Mouse (Mus musculus): ENCODE results near the gene Swap70. TPM values are rescaled to one million over a fixed set of nuclear protein-coding genes. Genes with fewer than 3 reads are reported as not detected.

The Swap70 gene
- total and polyA plus RNA-seq, 3 experiments: 56.0 to 233 (median 78.3) TPM

GRCm38 (mm10) chr7:110253861-110254260 lies 32.4 kb downstream of the Swap70 start:
- Histone ChIP-seq H3K9me3 (replicated peaks) (no peaks in the 10 kb centered on the region), H3K4me3 (ENCODE audit: low read depth, low read length) (no peak overlapping the region), H3K36me3 (replicated peaks) (peaks cover 84% of the 10 kb centered on the region), H3K27me3 (ENCODE audit: insufficient read depth, low read length) (no peaks in the 10 kb centered on the region), H3K4me1 (ENCODE audit: insufficient read depth, low read depth, low read length) (peaks cover 47% of the 10 kb centered on the region)
- ATAC-seq (ENCODE audit: extremely low read depth, insufficient number of reproducible peaks, low FRiP score, poor library complexity, severe bottlenecking): no peak
- TF ChIP-seq POLR2AphosphoS5 (IDR thresholded peaks at IDR 0.05; ENCODE audit: insufficient replicate concordance, low read depth, low read length): no peak
- TF ChIP-seq GATA1 (IDR thresholded peaks at IDR 0.05; ENCODE audit: borderline replicate concordance, low read length): no peak
- no peak for TF ChIP-seq CTCF (IDR thresholded peaks at IDR 0.05; ENCODE audit: low read depth, low read length)
- no peak for TF ChIP-seq GATA2 (IDR thresholded peaks at IDR 0.05; ENCODE audit: borderline replicate concordance, low read depth, low read length)
- no peak for TF ChIP-seq TAL1 (conservative IDR thresholded peaks at IDR 0.05; ENCODE audit: low read depth, low read length)
- DNase-seq (ENCODE audit: low spot score): no peak

DNA sequence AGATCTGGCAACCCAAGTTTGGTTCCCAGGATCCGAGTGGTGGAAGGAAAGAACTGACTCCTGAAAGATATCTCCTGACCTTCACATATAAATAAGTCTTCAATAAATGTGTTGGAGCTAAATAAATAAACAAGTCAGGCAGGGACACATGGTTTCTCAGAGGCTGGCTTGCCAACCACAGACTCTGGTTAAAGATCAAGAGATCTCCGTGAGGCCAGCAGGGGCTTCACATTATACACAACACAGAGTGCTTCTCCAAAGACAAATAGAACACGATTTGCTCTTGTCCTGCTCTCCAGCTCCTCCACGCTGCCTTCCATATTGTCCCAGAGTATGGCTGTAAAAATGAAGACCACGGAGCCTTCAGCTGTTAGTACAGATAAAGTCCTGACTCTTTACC lies 32.9 kb downstream of the Swap70 start:
- Histone ChIP-seq H3K4me3 (ENCODE audit: low read depth, low read length) (no peak overlapping the region), H3K4me1 (ENCODE audit: insufficient read depth, low read depth, low read length) (peaks cover 51% of the 10 kb centered on the region), H3K27me3 (ENCODE audit: insufficient read depth, low read length) (no peaks in the 10 kb centered on the region), H3K36me3 (replicated peaks) (peaks cover 85% of the 10 kb centered on the region), H3K9me3 (replicated peaks) (no peaks in the 10 kb centered on the region)
- DNase-seq (ENCODE audit: low spot score) (no peak), ATAC-seq (ENCODE audit: extremely low read depth, insufficient number of reproducible peaks, low FRiP score, poor library complexity, severe bottlenecking) (no peak)
- TF ChIP-seq TAL1 (conservative IDR thresholded peaks at IDR 0.05; ENCODE audit: low read depth, low read length): no peak
- TF ChIP-seq GATA1 (IDR thresholded peaks at IDR 0.05; ENCODE audit: borderline replicate concordance, low read length): no peak
- no peak for TF ChIP-seq GATA2 (IDR thresholded peaks at IDR 0.05; ENCODE audit: borderline replicate concordance, low read depth, low read length)
- no peak for TF ChIP-seq POLR2AphosphoS5 (IDR thresholded peaks at IDR 0.05; ENCODE audit: insufficient replicate concordance, low read depth, low read length)
- TF ChIP-seq CTCF (IDR thresholded peaks at IDR 0.05; ENCODE audit: low read depth, low read length): no peak

GRCm38 (mm10) chr7:110257059-110257458 lies 35.5 kb downstream of the Swap70 start:
- H3K4me3 ChIP-seq (ENCODE audit: low read depth, low read length): no peak overlapping the region
- peaks cover 57% of the 10 kb centered on the region for H3K4me1 ChIP-seq (ENCODE audit: insufficient read depth, low read depth, low read length)
- H3K36me3 ChIP-seq (replicated peaks): peaks cover 84% of the 10 kb centered on the region
- peak; percentile 76 for ATAC-seq (ENCODE audit: extremely low read depth, insufficient number of reproducible peaks, low FRiP score, poor library complexity, severe bottlenecking)
- H3K9me3 ChIP-seq (replicated peaks): no peaks in the 10 kb centered on the region
- H3K27me3 ChIP-seq (ENCODE audit: insufficient read depth, low read length): no peaks in the 10 kb centered on the region
- TF ChIP-seq CTCF (IDR thresholded peaks at IDR 0.05; ENCODE audit: low read depth, low read length) (no peak), TAL1 (conservative IDR thresholded peaks at IDR 0.05; ENCODE audit: low read depth, low read length) (no peak), GATA2 (IDR thresholded peaks at IDR 0.05; ENCODE audit: borderline replicate concordance, low read depth, low read length) (no peak), GATA1 (IDR thresholded peaks at IDR 0.05; ENCODE audit: borderline replicate concordance, low read length) (no peak), POLR2AphosphoS5 (IDR thresholded peaks at IDR 0.05; ENCODE audit: insufficient replicate concordance, low read depth, low read length) (no peak)
- DNase-seq (ENCODE audit: low spot score): no peak

- Histone ChIP-seq H3K9me3 (replicated peaks) (no peaks in the 10 kb centered on the region), H3K4me3 (ENCODE audit: low read depth, low read length) (no peak overlapping the region), H3K36me3 (replicated peaks) (peaks cover 83% of the 10 kb centered on the region), H3K27me3 (ENCODE audit: insufficient read depth, low read length) (no peaks in the 10 kb centered on the region), H3K4me1 (ENCODE audit: insufficient read depth, low read depth, low read length) (peaks cover 55% of the 10 kb centered on the region)
- DNase-seq (ENCODE audit: low spot score) (no peak), ATAC-seq (ENCODE audit: extremely low read depth, insufficient number of reproducible peaks, low FRiP score, poor library complexity, severe bottlenecking) (no peak)
- no peak for TF ChIP-seq TAL1 (conservative IDR thresholded peaks at IDR 0.05; ENCODE audit: low read depth, low read length)
- no peak for TF ChIP-seq GATA1 (IDR thresholded peaks at IDR 0.05; ENCODE audit: borderline replicate concordance, low read length)
- TF ChIP-seq POLR2AphosphoS5 (IDR thresholded peaks at IDR 0.05; ENCODE audit: insufficient replicate concordance, low read depth, low read length): no peak
These were observed 36.9 kb downstream of the Swap70 start for GRCm38 (mm10) chr7:110258196-110258950.

DNA sequence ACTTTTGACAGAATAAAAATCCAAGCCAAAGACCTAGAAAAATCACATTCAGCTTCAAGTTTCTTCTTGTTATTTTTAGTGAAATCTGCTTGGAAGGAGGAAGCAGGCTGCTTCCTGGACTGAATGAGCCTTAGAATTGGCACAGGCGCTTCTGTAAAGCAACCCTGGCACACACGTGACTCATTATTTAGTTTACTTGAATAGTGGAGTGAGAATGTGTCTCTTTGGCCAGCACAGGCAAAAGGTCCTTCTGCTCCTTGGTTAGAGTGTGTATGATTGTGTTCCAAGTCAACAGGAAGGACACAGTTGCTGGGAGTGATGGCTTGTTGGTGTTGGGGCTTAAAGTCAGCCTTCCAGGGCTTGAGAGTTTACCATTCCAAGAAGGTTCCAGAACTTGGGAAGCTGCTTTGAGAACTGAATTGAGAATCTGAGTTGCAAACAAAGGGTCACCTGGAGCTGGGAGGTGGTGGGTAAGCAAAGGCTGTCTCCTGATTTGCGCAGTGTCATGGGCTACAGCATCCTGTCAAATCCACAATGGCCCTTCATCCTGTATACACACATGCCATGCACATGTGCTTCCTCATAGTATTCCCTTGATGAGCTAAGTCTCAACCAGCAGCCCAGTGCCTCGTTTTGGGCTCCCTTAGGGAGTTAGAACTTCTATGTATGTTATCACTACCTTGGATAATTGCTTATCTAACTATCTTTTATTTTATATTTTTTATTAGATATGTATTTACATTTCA lies 38.6 kb downstream of the Swap70 start:
- peaks cover 71% of the 10 kb centered on the region for H3K36me3 ChIP-seq (replicated peaks)
- DNase-seq (ENCODE audit: low spot score) (no peak), ATAC-seq (ENCODE audit: extremely low read depth, insufficient number of reproducible peaks, low FRiP score, poor library complexity, severe bottlenecking) (no peak)
- TF ChIP-seq TAL1 (conservative IDR thresholded peaks at IDR 0.05; ENCODE audit: low read depth, low read length) (no peak), GATA1 (IDR thresholded peaks at IDR 0.05; ENCODE audit: borderline replicate concordance, low read length) (no peak), CTCF (IDR thresholded peaks at IDR 0.05; ENCODE audit: low read depth, low read length) (no peak), GATA2 (IDR thresholded peaks at IDR 0.05; ENCODE audit: borderline replicate concordance, low read depth, low read length) (no peak), POLR2AphosphoS5 (IDR thresholded peaks at IDR 0.05; ENCODE audit: insufficient replicate concordance, low read depth, low read length) (no peak)
- no peak overlapping the region for H3K4me3 ChIP-seq (ENCODE audit: low read depth, low read length)
- peaks cover 39% of the 10 kb centered on the region for H3K4me1 ChIP-seq (ENCODE audit: insufficient read depth, low read depth, low read length)
- H3K9me3 ChIP-seq (replicated peaks): no peaks in the 10 kb centered on the region
- H3K27me3 ChIP-seq (ENCODE audit: insufficient read depth, low read length): no peaks in the 10 kb centered on the region

GRCm38 (mm10) chr7:110261807-110262206 lies 40.3 kb downstream of the Swap70 start:
- H3K27me3 ChIP-seq (ENCODE audit: insufficient read depth, low read length): no peaks in the 10 kb centered on the region
- no peak overlapping the region for H3K4me3 ChIP-seq (ENCODE audit: low read depth, low read length)
- H3K4me1 ChIP-seq (ENCODE audit: insufficient read depth, low read depth, low read length): peaks cover 29% of the 10 kb centered on the region
- no peak for DNase-seq (ENCODE audit: low spot score)
- TF ChIP-seq TAL1 (conservative IDR thresholded peaks at IDR 0.05; ENCODE audit: low read depth, low read length) (no peak), POLR2AphosphoS5 (IDR thresholded peaks at IDR 0.05; ENCODE audit: insufficient replicate concordance, low read depth, low read length) (no peak), CTCF (IDR thresholded peaks at IDR 0.05; ENCODE audit: low read depth, low read length) (no peak), GATA1 (IDR thresholded peaks at IDR 0.05; ENCODE audit: borderline replicate concordance, low read length) (no peak), GATA2 (IDR thresholded peaks at IDR 0.05; ENCODE audit: borderline replicate concordance, low read depth, low read length) (no peak)
- no peaks in the 10 kb centered on the region for H3K9me3 ChIP-seq (replicated peaks)
- ATAC-seq (ENCODE audit: extremely low read depth, insufficient number of reproducible peaks, low FRiP score, poor library complexity, severe bottlenecking): no peak
- H3K36me3 ChIP-seq (replicated peaks): peaks cover 69% of the 10 kb centered on the region

Measured in G1E (cell line).